11 mouse cellular contexts compared by ENCODE assay signal in the genomic region with DNA sequence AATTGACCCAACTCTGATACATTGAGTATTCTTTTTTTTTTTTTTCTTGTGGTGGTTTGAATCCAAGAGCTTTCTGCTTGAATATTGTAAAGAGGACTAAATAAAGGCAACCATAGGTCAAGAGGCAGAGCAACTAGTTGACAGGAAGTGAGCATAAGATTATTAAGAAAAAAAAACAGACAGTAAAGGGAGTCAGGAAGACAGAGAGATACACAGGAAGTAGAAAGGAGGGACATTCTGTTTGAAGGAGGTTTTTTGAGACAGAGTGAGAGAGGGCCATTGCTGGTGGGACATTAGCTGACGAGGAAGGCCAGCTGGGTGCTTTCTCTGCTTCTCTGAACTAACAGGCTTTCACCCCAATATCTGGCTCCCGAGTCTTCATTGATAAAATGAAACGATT.
"Had no signal": no experiment of that assay in that cellular context is flagged by ENCODE, and none has a peak within 500 bp of the region (broad histone marks: within the 10 kb centered on the region; RNA-seq: fewer than 3 reads in every experiment).

No protein-coding gene starts in this region.

- DNase-seq: retina, postnatal 1 day; right cerebral cortex, adult 18-20 months; right cerebral cortex, postnatal 14 days; right cerebral cortex, postnatal 4 days; spleen, adult 18-20 months; thymus, adult 18-20 months; thymus, adult 2 months; thymus, postnatal 14 days; thymus, postnatal 25 days; thymus, postnatal 36 days; thymus, postnatal 4 days had no signal
